Mouse (Mus musculus) midbrain, embryonic 14.5 days (tissue): ENCODE results near the gene Dhtkd1. TPM values are rescaled to one million over a fixed set of nuclear protein-coding genes. Genes with fewer than 3 reads are reported as not detected.
"Not testable (repeated sequence)": the region's sequence is repeated elsewhere in the genome, so short reads cannot be mapped to it uniquely, and the experiment has no call there.

Source experiments
- ATAC-seq: fragments of 200-750 bp; cut with Nextera tagmentation; 2 replicates; pipeline ENCODE4 v1.8.0; 2017; ENCODE audit warnings: moderate number of reproducible peaks, moderate library complexity; ENCODE audit not compliant: low FRiP score, low TSS enrichment
- DNase-seq: peaks from one replicate; pipeline ENCODE4 v3.0.0-alpha.2; 2015
- H3K27ac ChIP-seq: fragments of 300-500 bp; sonication (generic); replicated peaks from 2 replicates; pipeline ENCODE4 v1.5.1; 2014; ENCODE audit warnings: mild to moderate bottlenecking, low read depth, low read length, moderate library complexity
- H3K27me3 ChIP-seq: fragments of 300-500 bp; sonication (generic); 2 replicates; pipeline ENCODE4 v1.6.1; 2014; ENCODE audit warnings: low read length, control low read depth, mixed read lengths; ENCODE audit not compliant: control insufficient read depth, insufficient read depth
- H3K36me3 ChIP-seq: fragments of 300-500 bp; sonication (generic); 2 replicates; pipeline ENCODE4 v1.6.1; 2014; ENCODE audit warnings: low read length, control low read depth; ENCODE audit not compliant: control insufficient read depth, insufficient read depth
- H3K4me1 ChIP-seq: fragments of 300-500 bp; sonication (generic); 2 replicates; pipeline ENCODE4 v1.6.1; 2014; ENCODE audit warnings: mild to moderate bottlenecking, antibody characterized with exemption, low read length, control low read depth; ENCODE audit not compliant: control insufficient read depth, insufficient read depth
- H3K4me2 ChIP-seq: fragments of 300-500 bp; sonication (generic); 2 replicates; pipeline ENCODE4 v1.6.1; 2014; ENCODE audit warnings: mild to moderate bottlenecking, low read length, moderate library complexity
- H3K4me3 ChIP-seq: fragments of 300-500 bp; sonication (generic); replicated peaks from 2 replicates; pipeline ENCODE4 v1.5.1; 2014; ENCODE audit warnings: low read depth, low read length
- H3K9ac ChIP-seq: fragments of 300-500 bp; sonication (generic); replicated peaks from 2 replicates; pipeline ENCODE4 v1.6.1; 2014; ENCODE audit warnings: mild to moderate bottlenecking, low read length, moderate library complexity
- H3K9me3 ChIP-seq: fragments of 300-500 bp; sonication (generic); 2 replicates; pipeline ENCODE4 v1.6.1; 2016; ENCODE audit warnings: low read length, control low read depth, mixed read lengths; ENCODE audit not compliant: control insufficient read depth
- WGBS: fragments of 180-500 bp; shearing (Covaris S2); extraction: QIAGEN DNeasy Blood & Tissue Kit; methylation state at CpG from one replicate; pipeline ENCODE4 v1.1.7; 2014; 5-methylcytosine and 5-hydroxymethylcytosine counted together
- polyA plus RNA-seq: library from polyadenylated mRNA; unstranded; fragments of >200 nt; fragmentation: Nextera tagmentation; extraction: Ambion mirVana; gene quantifications from 2 replicates; pipeline ENCODE4 v1.2.1, GENCODE M21; 2014

Gene Dhtkd1
- polyA plus RNA-seq, 1 experiment from 2014 or later, result 5.7 TPM

DNA sequence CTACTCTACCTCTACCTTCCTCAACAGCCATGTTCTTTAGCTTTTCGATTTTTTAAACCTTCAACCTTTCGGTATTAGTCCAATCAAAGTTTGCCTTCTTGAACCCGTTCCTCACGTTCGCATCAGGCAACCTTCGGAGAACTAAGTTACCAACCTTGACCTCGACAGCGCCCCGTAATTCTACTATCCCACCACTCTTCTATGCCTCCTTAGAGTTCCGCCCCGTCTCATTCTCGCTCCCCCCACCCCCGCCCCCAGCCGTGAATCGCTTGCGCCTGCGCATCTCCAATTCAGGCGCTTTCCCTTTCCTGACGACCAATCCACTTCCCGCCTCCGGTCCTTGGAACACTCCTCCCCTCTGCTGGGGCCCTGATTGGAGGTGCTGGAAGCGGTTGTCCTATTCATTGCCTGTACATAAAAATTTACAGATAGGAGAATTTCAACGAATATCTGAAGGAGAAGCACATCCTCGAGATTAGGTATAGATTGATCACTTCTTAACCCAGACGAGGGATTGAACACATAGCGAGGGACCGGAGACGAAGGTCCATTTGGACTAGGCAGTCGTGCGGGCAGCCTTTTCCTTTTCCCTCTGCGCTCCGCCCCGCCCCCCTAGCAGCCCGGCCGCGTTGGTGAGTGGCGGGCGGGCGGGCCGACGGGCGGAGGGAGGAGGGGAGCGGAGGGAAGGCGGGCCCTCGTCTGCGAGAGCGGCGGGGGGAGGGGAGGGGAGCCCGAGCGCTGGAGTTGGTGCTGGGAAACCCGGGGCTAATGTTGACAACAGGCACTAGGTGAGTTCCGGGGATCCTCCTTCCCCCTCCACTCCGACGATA, 8.4 kb upstream of the Dhtkd1 start, which contains the start of gene Upf2:
Gene Upf2 (plus strand): TSS at position 704 of the 830 bp plus-strand sequence.
- H3K36me3 ChIP-seq, result no peaks in the 10 kb centered on the region
- H3K4me2 ChIP-seq, result peak within 1 kb of the TSS; percentile 88
- no peaks in the 10 kb centered on the region for H3K9me3 ChIP-seq
- under 1% methylated on average over 50 of the region's 54 CpGs for WGBS
- DNase-seq, result peak; percentile 98
- peak within 1 kb of the TSS; percentile 89 for H3K27ac ChIP-seq
- peaks cover 13% of the 10 kb centered on the region; the same call in 1 of the 2 replicates for H3K4me1 ChIP-seq
- peak within 1 kb of the TSS; percentile 92 for H3K4me3 ChIP-seq
- peak within 1 kb of the TSS; percentile 91 for H3K9ac ChIP-seq
- H3K27me3 ChIP-seq, result no peaks in the 10 kb centered on the region
- ATAC-seq, result peak; percentile 96

- H3K4me3 ChIP-seq, result peak overlapping the region; percentile 92
- ATAC-seq (no peak), DNase-seq (peak; percentile 34)
- H3K36me3 ChIP-seq, result no peaks in the 10 kb centered on the region
- H3K4me1 ChIP-seq, result peaks cover 13% of the 10 kb centered on the region; the same call in 1 of the 2 replicates
- WGBS, result 11% methylated on average over 6 of the region's 6 CpGs
- H3K9me3 ChIP-seq, result no peaks in the 10 kb centered on the region
- H3K27me3 ChIP-seq, result no peaks in the 10 kb centered on the region
- H3K9ac ChIP-seq, result peak overlapping the region; percentile 91
- H3K27ac ChIP-seq, result peak overlapping the region; percentile 89
- H3K4me2 ChIP-seq, result peak overlapping the region; percentile 88
Observed at GRCm38 (mm10) chr2:5950305-5950704, 7.7 kb upstream of the Dhtkd1 start.

GRCm38 (mm10) chr2:5949821-5950220, 7.2 kb upstream of the Dhtkd1 start:
- WGBS, result 94% methylated on average over 9 of the region's 9 CpGs
- not testable (repeated sequence) for H3K27me3 ChIP-seq, H3K9ac ChIP-seq, ATAC-seq, H3K9me3 ChIP-seq, DNase-seq, H3K27ac ChIP-seq, H3K36me3 ChIP-seq
- H3K4me1 ChIP-seq, result peaks cover 13% of the 10 kb centered on the region; the same call in 1 of the 2 replicates
- H3K4me3 ChIP-seq, result peak overlapping the region; percentile 92
- peak overlapping the region; percentile 88 for H3K4me2 ChIP-seq

GRCm38 (mm10) chr2:5948964-5949363, 6.4 kb upstream of the Dhtkd1 start:
- Histone ChIP-seq H3K27me3 (no peaks in the 10 kb centered on the region), H3K36me3 (no peaks in the 10 kb centered on the region), H3K4me3 (no peak overlapping the region), H3K4me2 (no peak overlapping the region), H3K4me1 (peaks cover 13% of the 10 kb centered on the region; the same call in 1 of the 2 replicates), H3K27ac (no peak overlapping the region), H3K9ac (no peak overlapping the region), H3K9me3 (no peaks in the 10 kb centered on the region)
- 90% methylated on average over 2 of the region's 2 CpGs for WGBS
- DNase-seq (no peak), ATAC-seq (no peak)

DNA sequence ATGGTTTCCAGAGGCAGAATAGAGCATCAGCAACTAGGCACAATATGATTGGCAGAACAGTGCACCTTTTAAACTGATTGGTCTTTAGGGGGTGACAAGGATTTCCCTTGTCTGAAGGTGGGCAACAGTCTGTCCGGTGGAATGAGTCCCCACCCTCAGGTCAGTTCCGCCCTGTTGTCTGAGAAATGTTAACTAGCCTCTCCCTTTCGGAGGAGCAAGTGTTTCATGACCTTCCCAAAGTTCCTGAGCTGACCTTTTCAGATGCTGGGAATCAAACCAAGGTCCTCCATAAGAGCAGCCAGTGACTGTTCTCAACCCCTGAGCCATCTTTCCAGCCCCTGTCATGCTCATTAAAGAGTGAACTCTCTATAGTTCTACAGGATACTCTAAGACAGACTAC, 4.3 kb upstream of the Dhtkd1 start:
- Histone ChIP-seq H3K9me3 (no peaks in the 10 kb centered on the region), H3K9ac (no peak overlapping the region), H3K4me3 (no peak overlapping the region), H3K27me3 (no peaks in the 10 kb centered on the region), H3K4me2 (no peak overlapping the region), H3K36me3 (no peaks in the 10 kb centered on the region), H3K27ac (no peak overlapping the region), H3K4me1 (peaks cover 5% of the 10 kb centered on the region; the same call in 1 of the 2 replicates)
- ATAC-seq (no peak), DNase-seq (no peak)
- WGBS, result 90% methylated on average over 3 of the region's 3 CpGs

DNA sequence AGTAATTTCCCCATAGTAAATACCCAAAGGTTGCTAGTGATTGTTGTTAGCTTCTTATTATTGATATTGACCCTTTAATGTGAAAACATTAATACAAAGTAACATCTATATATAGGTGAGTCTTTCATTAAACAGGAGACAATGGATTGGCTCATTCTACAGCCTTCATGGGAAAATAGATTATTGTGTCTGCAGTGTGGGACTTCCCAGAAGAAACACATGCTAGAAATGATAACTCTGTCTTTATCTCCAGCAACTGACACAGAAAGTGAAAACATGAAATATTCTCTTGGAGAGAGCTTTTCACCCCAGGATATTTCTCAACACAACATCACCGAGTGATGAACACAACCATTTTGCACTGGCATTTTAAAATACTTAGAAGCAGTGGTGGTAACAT, 3.0 kb upstream of the Dhtkd1 start:
- H3K27me3 ChIP-seq, result no peaks in the 10 kb centered on the region
- no peak overlapping the region for H3K4me3 ChIP-seq
- H3K4me2 ChIP-seq, result no peak overlapping the region
- no peak for ATAC-seq
- 92% methylated on average over 1 of the region's 1 CpGs for WGBS
- no peak overlapping the region for H3K9ac ChIP-seq
- DNase-seq, result no peak
- H3K27ac ChIP-seq, result no peak overlapping the region
- no peaks in the 10 kb centered on the region for H3K36me3 ChIP-seq
- peaks cover 5% of the 10 kb centered on the region; the same call in 1 of the 2 replicates for H3K4me1 ChIP-seq
- no peaks in the 10 kb centered on the region for H3K9me3 ChIP-seq

DNA sequence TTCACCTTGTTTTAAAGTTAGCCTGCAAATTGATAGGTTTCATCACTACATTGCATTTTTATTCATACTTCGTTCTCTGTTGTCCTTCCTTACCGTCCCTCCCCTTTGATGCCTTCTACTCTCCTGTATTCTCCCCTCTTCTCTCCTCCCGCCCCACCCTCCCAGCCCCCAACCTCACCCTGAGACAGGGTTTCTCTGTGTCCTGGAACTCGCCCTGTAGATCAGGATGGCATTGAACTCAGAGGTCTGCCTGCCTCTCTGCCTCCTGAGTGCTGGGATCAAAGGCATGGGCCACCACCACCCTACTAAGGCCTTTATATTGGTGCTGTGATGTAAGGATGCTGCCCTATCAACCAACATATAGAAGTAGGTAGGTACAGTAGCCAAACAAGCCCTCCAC, 479 bp upstream of the Dhtkd1 start:
- Histone ChIP-seq H3K4me1 (no peaks in the 10 kb centered on the region), H3K27ac (no peak overlapping the region), H3K4me2 (peak overlapping the region; percentile 83), H3K36me3 (no peaks in the 10 kb centered on the region), H3K4me3 (peak overlapping the region; percentile 56), H3K27me3 (no peaks in the 10 kb centered on the region), H3K9me3 (no peaks in the 10 kb centered on the region), H3K9ac (no peak overlapping the region; the same call in 1 of the 2 replicates)
- ATAC-seq (no peak), DNase-seq (no peak)
- 35% methylated on average over 4 of the region's 4 CpGs for WGBS

- no peak for ATAC-seq
- Histone ChIP-seq H3K4me1 (no peaks in the 10 kb centered on the region), H3K36me3 (no peaks in the 10 kb centered on the region), H3K9me3 (no peaks in the 10 kb centered on the region), H3K4me3 (peak overlapping the region; percentile 56), H3K27me3 (no peaks in the 10 kb centered on the region), H3K9ac (peak overlapping the region; percentile 86), H3K27ac (peak overlapping the region; percentile 55; the same call in 1 of the 2 replicates), H3K4me2 (peak overlapping the region; percentile 83)
- WGBS, result 59% methylated on average over 11 of the region's 11 CpGs
- DNase-seq, result peak; percentile 2
Observed at GRCm38 (mm10) chr2:5941861-5942415, 654 bp downstream of the Dhtkd1 start.
